Mouse (Mus musculus) liver, adult (tissue): Measurements from ENCODE around the gene Irf2bp1.

Source experiments
- GATA4 ChIP-seq: IDR thresholded peaks from 2 replicates; pipeline ENCODE4 v1.6.1; 2014; ENCODE audit warnings: mild to moderate bottlenecking, low read length; ENCODE audit not compliant: insufficient replicate concordance

Gene Irf2bp1

DNA sequence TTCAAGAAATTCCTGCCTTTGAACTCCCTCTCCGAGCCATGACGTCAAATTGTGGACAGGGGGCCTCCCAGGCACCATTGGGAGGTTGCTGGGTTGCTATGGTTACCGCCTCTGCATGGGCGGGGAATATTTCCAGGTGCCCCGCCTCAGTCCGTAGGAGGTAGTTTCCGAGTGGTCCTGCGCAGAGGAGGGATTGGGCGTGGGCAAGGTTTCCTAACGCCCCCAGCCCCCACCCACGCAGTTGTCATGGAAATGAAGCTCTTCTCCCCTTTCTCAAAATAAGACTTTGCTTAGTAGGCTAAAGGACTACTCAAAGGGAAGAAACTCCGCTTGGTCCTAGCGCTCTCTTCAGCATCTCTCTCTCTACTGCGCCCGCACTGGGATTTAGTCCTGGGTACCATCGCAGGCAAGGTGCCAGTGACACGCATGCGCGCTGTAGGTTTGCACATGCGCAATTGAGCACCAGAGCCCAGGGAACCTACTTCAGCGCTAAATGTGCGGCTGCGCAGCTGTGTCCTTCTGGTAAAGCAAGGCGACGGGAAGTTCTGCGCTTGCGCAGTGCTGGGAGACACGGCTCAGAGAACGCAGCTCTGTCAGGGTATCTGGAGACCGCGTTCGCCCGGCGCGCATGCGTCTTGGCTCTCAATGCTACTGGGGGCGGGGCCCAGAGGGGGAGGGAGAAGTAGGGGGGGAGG, 13.1 kb upstream of the Irf2bp1 start, which contains the start of gene Mypop:
Gene Mypop (plus strand): TSS at position 645 of the 695 bp plus-strand sequence.
- TF ChIP-seq GATA4, result no peak

DNA sequence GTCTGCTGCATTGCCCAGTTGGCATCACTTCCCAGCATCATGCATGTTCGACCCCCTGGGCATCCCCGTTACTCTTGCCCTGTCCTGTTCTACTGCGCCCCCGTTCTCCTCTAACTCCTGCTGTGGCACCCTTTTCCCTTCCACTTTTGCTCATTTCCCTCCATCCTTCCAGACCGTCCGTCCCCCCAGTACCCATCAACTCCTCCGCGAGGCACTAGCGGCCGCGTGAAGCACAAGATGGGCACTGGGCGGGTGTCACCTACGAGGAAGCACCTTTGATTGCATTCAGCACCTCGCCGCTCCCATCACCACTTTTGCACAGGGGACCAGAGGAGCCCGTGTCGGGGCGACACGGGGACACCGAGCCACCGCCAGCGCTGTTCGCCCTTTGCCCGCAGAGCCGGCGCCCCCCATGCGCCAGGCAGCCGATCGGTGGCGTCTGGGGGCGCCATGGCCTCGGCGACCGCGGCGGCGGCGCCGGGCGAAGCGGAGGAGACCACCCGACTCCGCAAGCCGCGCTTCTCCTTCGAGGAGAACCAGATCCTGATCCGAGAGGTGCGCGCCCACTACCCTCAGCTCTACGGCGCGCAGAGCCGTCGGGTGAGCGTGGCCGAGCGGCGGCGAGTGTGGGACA, 12.1 kb upstream of the Irf2bp1 start:
- no peak for TF ChIP-seq GATA4

DNA sequence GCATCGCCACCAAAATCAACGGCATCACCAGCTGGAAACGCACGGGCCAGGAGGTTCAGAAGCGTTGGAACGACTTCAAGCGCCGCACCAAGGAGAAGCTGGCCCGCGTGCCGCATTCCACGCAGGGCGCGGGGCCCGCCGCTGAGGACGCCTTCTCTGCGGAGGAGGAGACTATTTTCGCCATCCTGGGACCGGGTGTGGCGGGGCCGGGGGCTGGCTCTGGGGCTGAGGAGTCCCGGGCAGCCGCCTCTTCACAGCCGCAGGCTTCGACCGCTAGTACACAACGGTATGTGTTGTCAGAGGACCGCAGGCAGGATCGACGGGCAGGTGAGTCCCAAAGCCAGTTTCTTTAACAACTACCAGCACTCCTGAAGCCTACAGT, 11.6 kb upstream of the Irf2bp1 start:
- TF ChIP-seq GATA4, result no peak

DNA sequence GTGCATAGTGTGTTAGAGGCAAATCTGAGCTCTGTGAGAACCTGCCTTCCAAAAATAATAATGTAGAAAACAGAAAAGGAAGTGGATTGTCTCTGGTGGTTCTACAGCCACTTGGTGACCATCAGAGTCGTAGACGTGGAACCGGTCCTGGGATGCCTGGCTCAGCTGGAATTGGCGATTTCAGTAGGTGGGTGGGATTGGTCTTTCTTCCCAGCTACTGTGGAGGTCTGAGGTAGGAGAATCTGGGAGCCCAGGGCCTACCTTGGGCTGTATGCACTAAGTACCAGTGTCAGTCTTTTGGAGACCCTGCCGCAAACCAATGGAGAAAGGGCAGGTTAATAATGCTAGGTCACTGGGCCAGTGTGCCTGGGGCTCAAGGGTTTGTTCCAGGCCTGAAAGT, 10.8 kb upstream of the Irf2bp1 start:
- no peak for TF ChIP-seq GATA4

DNA sequence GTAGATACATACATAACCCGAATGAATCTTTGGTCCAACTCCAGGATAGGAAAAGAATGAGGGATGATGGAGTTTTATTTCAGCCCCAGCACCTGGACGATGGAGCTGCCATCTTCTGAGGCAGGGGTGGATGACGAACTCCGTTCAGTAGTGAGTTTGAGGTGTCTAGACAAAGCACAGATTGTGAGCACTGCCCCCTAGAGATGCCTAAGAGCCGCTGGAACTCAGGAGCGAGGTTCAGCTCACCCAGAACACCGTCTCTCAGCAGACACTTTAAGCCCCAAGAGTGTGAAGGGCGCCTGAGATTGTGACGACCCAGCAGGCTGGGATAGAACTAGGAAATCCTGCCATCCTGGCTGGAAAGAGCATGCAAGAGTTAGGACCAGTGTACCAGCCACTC, 5.0 kb upstream of the Irf2bp1 start:
- TF ChIP-seq GATA4, result no peak

DNA sequence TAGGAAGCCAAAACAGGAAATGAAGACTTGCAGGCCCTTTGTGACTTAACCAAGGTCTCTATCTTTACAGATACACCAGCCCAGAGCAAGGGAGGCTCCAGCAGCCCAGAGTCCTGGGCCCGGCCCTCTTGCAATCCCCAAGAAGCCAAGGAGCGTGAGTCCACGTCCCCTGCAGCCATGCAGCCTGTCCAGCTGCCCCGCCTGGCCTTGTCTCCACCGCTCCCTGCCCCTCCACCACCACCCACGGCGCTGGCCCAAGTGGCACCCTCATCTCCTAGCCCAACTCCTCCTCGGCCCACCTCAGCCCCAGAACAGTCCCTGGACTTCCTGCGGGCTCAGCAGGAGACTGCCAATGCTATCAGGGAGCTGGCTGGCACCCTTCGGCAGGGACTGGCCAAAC, 3.4 kb upstream of the Irf2bp1 start:
- no peak for TF ChIP-seq GATA4

DNA sequence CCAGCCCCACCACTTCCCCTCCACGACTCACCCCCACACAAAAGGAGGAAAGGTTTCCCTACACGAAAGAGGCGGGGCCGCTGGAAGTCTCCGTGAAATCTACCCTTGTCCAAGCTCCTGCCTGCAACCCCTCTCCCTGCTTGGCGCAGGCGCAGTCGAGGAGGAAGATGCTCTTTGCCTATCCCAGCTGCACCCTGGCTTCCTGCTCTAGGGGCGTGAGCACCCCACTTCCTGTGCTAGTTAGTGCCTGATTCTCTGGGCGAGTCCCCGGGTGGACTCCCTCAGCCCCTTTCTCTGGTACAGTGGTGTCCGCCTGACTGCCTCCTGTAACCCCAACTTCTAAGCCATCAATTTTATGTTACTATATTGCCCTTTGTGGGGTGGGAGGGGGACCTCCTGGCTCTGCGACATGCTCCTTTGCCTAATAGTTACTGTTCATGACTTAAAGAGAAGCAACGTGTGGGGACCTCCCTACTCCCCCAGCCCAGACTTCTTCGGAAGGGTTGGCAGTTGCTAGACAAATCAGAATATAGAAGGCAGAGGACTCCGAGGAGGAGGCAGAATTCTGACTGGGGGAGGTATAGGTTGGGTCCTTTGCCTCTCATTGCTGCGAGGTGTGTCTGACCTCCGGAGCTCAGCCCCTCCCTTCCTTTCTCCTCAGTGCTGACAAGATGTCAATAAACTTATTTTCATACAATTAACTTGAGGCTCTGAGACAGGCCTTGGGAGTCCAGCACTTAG, 2.6 kb upstream of the Irf2bp1 start:
- no peak for TF ChIP-seq GATA4

DNA sequence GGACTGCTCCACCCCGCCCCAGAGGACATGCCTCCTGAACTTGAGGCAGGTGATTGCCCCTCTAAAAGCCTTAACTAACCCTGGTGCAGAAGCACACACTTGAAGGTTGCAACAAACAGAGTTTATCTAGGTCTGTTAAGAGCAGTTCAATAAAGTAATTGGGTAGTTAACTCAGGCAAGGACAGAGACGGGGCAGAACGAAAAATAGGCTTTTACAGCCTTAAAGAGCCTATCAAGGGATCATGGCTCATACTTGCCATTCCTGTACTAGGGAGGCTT, 2.1 kb upstream of the Irf2bp1 start:
- TF ChIP-seq GATA4, result no peak

DNA sequence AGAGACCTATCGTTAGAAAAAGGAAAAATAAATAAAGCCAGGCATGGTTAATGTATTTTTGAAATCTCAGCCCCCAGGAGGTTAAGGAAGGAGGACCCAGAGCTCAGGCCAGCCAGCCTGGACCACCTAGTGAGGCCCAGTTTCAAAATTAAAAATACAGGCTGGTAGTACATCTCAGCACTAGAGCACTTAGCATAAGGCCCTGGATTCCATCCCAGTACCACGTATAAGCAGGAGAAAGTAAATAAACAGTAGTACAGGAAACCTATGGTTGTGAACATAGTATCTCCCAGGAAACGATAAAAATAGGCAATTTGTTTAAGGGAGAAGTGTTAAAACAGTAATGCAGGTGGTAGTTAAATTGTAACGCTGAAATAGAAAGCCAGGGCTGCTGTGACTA, 1.7 kb upstream of the Irf2bp1 start:
- no peak for TF ChIP-seq GATA4

DNA sequence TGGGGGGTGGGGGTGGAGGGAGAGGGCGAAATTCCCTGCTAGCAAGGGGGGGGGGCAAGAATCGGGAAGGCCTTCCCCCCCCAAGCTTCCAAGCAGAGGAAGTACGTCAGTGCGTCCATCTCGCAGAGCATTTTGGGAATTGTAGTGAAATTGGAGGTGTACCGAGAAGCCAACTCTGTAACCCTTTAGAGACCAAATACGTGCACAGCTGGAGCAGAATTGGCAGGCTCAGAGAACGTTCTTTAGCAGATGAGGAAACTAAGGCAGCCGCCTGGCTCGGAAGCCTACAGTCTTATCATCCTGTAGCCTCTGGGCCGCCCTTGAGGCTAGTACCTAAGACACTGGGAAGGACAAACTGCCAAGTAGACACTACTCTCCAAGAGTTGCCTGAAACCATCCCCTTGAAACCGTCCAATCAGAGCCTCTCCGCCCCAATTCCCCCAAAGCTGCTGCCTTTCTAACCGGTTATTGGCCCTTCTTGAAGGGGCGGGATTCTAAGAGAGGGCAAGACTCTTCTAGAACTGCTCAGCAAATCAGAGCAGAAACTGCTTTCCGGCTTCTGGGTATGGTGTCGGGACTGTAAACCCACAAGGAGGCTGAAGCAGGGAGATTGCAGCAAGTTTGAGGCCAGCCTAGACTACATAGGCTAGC, 871 bp upstream of the Irf2bp1 start:
- TF ChIP-seq GATA4, result no peak

DNA sequence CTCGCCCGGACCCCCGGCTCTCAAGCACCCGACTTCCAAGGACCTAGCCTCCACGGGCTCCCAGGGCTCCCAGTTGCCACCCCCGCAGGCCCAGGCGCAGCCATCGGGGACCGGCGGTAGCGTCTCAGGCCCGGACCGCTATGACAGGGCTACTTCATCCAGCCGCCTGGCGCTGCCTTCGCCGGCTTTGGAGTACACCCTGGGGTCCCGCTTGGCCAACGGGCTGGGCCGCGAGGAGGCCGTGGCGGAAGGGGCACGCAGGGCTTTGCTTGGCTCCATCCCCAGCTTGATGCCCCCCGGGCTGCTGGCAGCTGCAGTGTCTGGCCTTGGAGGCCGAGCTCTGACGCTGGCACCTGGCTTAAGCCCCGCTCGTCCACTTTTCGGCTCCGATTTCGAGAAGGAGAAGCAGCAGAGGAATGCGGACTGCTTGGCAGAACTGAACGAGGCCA, 811 bp downstream of the Irf2bp1 start:
- no peak for TF ChIP-seq GATA4

DNA sequence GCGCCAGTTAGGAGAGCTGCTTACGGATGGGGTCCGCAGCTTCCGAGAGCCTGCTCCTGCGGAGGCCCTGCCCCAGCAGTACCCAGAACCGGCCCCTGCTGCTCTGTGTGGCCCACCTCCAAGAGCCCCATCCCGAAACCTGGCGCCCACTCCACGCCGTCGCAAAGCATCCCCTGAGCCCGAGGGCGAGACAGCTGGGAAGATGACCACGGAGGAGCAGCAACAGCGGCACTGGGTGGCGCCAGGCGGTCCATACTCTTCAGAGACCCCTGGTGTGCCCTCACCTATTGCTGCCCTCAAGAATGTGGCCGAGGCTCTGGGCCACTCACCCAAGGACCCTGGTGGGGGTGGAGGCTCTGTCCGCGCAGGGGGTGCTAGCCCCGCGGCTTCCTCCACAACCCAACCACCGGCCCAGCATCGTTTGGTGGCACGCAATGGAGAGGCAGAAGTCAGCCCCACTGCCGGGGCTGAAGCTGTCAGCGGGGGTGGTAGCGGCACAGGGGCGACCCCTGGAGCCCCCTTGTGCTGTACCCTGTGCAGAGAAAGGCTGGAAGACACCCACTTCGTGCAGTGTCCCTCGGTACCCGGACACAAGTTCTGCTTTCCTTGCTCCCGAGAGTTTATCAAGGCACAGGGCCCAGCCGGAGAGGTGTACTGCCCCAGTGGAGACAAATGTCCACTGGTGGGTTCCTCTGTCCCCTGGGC, 1.7 kb downstream of the Irf2bp1 start:
- no peak for TF ChIP-seq GATA4

DNA sequence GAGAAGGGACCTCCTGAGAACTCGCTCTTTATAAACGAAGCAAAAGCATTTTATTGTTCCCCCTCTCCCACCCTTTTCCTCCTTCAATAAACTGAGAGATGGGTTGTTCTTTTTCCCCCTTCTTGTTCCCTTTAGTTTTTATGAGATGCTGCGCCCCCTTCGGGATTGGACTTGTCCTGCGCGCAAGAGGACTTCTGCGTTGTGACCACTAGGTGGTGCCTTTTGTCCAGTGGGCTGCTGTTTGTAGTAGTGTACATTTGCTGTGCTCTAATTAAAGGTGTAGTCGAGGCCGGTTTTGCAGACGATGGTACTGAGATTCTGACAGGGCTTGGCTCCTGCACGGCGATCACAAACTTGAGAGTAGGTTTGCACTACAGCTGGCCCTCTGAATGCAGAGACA, 2.6 kb downstream of the Irf2bp1 start:
- no peak for TF ChIP-seq GATA4

DNA sequence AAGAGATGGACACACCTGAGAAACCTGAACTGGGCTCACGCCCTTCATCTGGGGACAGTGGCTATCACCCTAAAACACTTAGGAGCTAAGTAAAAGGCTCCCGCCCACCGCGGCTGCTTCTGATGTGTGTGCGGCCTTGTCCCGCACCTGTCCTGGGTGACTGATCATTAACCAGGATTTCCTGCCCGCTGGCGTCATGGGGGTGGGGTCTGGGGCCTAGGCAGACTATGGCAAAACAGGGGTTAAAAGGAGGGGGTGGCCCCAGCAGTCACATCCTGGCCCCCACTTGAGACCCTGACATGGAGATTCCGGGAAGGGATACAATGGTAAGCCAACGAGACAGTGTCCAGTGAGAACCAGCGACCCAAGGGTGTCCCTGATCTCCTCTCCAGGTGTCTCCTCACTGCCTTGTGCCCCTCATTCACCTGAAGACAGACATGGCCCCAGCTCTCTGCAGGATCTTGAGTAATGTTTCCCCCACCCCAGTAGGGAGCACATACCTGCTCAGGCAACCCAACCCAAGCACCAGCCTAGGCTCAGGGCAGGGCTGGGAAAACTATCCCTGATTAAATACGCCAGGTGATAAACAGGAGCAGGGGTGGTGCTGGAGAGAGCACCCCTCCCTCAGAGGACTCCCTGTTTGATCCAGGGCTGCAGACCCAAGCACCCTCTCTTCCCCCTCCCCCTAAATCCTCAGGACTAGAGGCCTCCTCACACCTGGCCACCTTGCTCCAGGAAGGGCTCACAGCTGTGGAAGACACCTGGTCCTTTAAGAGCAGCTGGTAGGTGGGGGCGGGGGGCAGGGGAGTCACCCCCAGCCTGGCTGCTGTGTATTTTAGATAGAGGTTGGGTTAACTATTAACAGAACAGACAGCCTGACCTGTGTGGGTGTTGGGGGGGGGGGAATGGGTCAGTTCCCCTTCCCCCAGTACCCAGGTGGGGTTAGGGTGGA, 3.5 kb downstream of the Irf2bp1 start:
- no peak for TF ChIP-seq GATA4

DNA sequence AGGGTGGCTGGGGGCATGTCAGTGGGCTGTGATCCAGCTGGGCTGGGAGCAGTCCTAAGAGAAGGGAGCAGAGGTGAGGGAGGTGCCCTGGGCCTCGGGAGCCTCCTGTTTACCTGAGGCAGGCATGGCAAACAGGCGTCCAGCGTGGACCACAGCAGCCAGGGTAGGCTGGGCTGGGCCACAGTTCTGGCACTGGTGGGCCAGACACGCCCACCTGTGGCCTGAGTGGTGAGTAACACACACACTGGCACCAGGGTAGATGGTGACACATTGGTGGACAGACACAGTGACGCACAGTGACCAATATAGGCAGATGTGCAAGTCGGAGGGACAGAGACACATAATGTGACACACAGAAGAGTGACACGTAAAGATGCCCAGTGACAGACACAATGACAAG, 6.7 kb downstream of the Irf2bp1 start:
- TF ChIP-seq GATA4, result no peak; the same call in 1 of the 2 replicates
